Mouse (Mus musculus) liver, postnatal 0 days (tissue): ENCODE measurements around the gene Lysmd1. TPM values are rescaled to one million over a fixed set of nuclear protein-coding genes. Genes with fewer than 3 reads are reported as not detected.

Experiments used
- ATAC-seq: fragments of 200-750 bp; cut with Nextera tagmentation; 2 replicates; pipeline ENCODE4 v1.8.0; 2017; ENCODE audit warnings: mild to moderate bottlenecking, moderate library complexity
- DNase-seq: peaks from one replicate; pipeline ENCODE4 v3.0.0-alpha.2; 2016
- H3K27ac ChIP-seq: fragments of 300-500 bp; sonication (generic); 2 replicates; pipeline ENCODE4 v1.5.1; 2014; ENCODE audit warnings: antibody characterized with exemption, moderate library complexity, mild to moderate bottlenecking, low read depth
- H3K27me3 ChIP-seq: fragments of 300-500 bp; sonication (generic); 2 replicates; pipeline ENCODE4 v1.6.1; 2014; ENCODE audit warnings: low read length, control low read depth, mixed read lengths; ENCODE audit not compliant: insufficient read depth
- H3K36me3 ChIP-seq: fragments of 300-500 bp; sonication (generic); replicated peaks from 2 replicates; pipeline ENCODE4 v1.6.1; 2014; ENCODE audit warnings: mild to moderate bottlenecking, control low read depth, low read length, moderate library complexity, mixed read lengths; ENCODE audit not compliant: insufficient read depth
- H3K4me1 ChIP-seq: fragments of 300-500 bp; sonication (generic); 2 replicates; pipeline ENCODE4 v1.6.1; 2014; ENCODE audit warnings: antibody characterized with exemption, mild to moderate bottlenecking, control low read depth; ENCODE audit not compliant: insufficient read depth
- H3K4me2 ChIP-seq: fragments of 300-500 bp; sonication (generic); 2 replicates; pipeline ENCODE4 v1.6.1; 2014; ENCODE audit warnings: low read depth, mild to moderate bottlenecking, low read length, moderate library complexity, mixed read lengths
- H3K4me3 ChIP-seq: fragments of 300-500 bp; sonication (generic); 2 replicates; pipeline ENCODE4 v1.5.1; 2014; ENCODE audit warnings: low read depth, low read length
- H3K9ac ChIP-seq: fragments of 300-500 bp; sonication (generic); replicated peaks from 2 replicates; pipeline ENCODE4 v1.6.1; 2014; ENCODE audit warnings: mild to moderate bottlenecking, moderate library complexity
- H3K9me3 ChIP-seq: fragments of 300-500 bp; sonication (generic); 2 replicates; pipeline ENCODE4 v1.6.1; 2016; ENCODE audit warnings: mild to moderate bottlenecking, control low read depth, low read length, mixed read lengths
- CTCF ChIP-seq: sonication (generic); IDR thresholded peaks from 2 replicates; pipeline ENCODE4 v1.5.1; 2016; ENCODE audit warnings: antibody characterized with exemption, low read depth
- EP300 ChIP-seq: IDR thresholded peaks from 2 replicates; pipeline ENCODE4 v1.6.1; 2016; ENCODE audit warnings: antibody characterized with exemption, low read depth, mild to moderate bottlenecking
- WGBS: fragments of 180-500 bp; shearing (Covaris S2); extraction: QIAGEN DNeasy Blood & Tissue Kit; methylation state at CpG from one replicate; pipeline ENCODE4 v1.1.7; 2014; ENCODE audit not compliant: insufficient replicate concordance; 5-methylcytosine and 5-hydroxymethylcytosine counted together
- polyA plus RNA-seq: library from polyadenylated mRNA; unstranded; fragments of >200 nt; fragmentation: Nextera tagmentation; extraction: Ambion mirVana; gene quantifications from 2 replicates; pipeline ENCODE4 v1.2.1, GENCODE M21; 2015

Gene Lysmd1
- polyA plus RNA-seq, 1 experiment from 2014 or later = 6.7 TPM

DNA sequence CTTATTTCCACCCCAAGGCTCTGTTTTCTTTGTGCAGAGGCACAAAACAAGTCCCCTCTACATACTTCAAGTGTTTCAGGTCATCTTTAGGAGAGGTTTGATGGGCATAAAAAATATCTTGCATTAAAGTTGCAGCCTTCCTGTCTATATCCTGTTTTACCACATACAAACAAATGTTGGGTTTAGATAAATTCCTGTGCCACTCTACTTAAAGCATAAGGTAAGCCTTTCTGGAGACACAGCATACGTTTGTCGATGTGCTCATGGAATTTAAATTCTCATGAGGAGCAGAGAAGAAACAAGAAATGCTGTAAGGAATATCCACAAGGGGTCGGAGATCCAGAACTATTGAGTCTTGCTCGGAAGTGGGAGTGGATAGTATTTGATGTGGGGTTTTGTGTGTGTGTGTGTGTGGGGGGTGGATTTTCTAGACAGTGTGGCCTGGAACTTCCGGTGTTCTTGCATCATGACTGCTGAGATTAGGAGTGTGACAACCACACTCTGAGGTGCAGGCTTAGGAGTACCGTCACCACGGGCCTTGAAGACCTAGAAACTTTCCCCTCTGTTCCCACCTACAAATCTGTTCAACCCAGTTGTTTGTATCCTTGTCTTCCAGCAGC lies 1.7 kb downstream of the Lysmd1 start:
- peak; percentile 34 for DNase-seq
- Histone ChIP-seq H3K9me3 (no peaks in the 10 kb centered on the region), H3K27ac (peak overlapping the region; percentile 49), H3K36me3 (peaks cover 20% of the 10 kb centered on the region; the same call in 1 of the 2 replicates), H3K4me3 (peak overlapping the region; percentile 52), H3K4me2 (peak overlapping the region; percentile 70), H3K4me1 (peaks cover 37% of the 10 kb centered on the region), H3K9ac (peak overlapping the region; percentile 51; the same call in 1 of the 2 replicates), H3K27me3 (no peaks in the 10 kb centered on the region)
- TF ChIP-seq EP300 (no peak), CTCF (no peak)
- ATAC-seq = no peak
- 35% methylated on average over 7 of the region's 7 CpGs for WGBS

DNA sequence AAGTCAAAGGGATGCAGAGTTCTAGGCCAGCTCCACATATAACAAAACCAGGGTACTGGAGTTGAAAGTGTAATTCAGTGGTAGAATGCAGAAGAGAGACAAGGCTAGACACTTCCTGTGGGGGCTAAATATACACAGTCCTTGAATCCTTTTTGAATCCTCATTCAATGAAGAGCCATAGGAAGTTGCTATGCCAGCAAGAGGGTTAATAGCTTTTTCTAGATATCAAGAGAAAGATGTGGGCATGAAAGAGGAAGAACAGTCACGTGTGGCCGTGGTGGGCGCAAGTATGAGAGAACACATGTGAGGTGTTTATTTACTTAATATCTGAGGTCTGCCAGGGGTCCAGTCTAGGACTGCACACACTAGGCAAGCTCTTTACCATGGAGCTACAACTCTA lies 2.4 kb downstream of the Lysmd1 start:
- Histone ChIP-seq H3K9me3 (no peaks in the 10 kb centered on the region), H3K9ac (no peak overlapping the region), H3K27ac (no peak overlapping the region), H3K27me3 (no peaks in the 10 kb centered on the region), H3K36me3 (peaks cover 22% of the 10 kb centered on the region; the same call in 1 of the 2 replicates), H3K4me2 (peak overlapping the region; percentile 70), H3K4me3 (no peak overlapping the region), H3K4me1 (peaks cover 37% of the 10 kb centered on the region)
- no peak for TF ChIP-seq CTCF
- DNase-seq (no peak), ATAC-seq (no peak)
- WGBS = 54% methylated on average over 3 of the region's 3 CpGs

DNA sequence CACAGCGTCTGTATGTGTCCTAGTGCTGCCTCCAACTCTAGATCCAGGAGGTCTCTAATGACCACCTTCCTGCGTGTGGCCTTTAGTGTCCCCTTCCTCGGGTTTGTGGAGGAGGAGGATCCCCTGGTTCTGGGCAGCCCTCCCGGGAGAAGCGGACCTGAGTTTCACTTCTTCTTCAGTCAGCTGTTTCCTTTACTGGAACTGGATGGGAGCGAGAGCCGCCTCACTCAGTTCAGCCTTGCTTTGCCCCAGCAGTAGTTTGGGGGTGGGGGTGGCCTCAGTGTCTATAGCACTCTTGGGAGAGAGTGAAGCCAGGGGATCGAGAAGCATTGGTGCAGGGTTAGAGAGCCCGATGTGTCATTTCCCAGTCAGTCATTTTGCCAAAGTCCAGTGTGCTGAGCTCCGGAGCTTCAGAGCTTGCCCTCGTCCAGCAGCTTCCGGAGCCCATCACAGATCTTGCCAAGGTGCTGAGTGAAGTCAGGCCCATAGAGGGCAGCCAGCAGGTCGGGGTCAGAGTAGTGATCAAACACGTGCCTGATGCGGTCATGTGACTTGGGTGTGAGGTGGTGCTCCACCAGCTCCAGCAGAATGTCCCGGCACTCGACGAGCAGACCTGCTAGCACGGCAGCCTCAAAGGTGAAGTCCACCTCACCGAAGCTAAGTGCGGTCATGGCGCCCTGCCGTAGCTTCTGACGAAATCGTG lies 5.8 kb downstream of the Lysmd1 start:
- peak overlapping the region; percentile 86 for H3K27ac ChIP-seq
- TF ChIP-seq EP300 (no peak), CTCF (peak; percentile 22; the same call in 1 of the 2 replicates)
- H3K4me1 ChIP-seq = peaks cover 37% of the 10 kb centered on the region
- H3K4me3 ChIP-seq = 0 out of 2 replicates have a peak overlapping the region, but pooled peaks have one; percentile 45
- H3K4me2 ChIP-seq = peak overlapping the region; percentile 60
- H3K9ac ChIP-seq = no peak overlapping the region; the same call in 1 of the 2 replicates
- ATAC-seq (peak; percentile 35), DNase-seq (peak; percentile 47)
- 54% methylated on average over 25 of the region's 25 CpGs for WGBS
- H3K27me3 ChIP-seq = no peaks in the 10 kb centered on the region
- no peaks in the 10 kb centered on the region for H3K9me3 ChIP-seq
- H3K36me3 ChIP-seq = peaks cover 16% of the 10 kb centered on the region; the same call in 1 of the 2 replicates

DNA sequence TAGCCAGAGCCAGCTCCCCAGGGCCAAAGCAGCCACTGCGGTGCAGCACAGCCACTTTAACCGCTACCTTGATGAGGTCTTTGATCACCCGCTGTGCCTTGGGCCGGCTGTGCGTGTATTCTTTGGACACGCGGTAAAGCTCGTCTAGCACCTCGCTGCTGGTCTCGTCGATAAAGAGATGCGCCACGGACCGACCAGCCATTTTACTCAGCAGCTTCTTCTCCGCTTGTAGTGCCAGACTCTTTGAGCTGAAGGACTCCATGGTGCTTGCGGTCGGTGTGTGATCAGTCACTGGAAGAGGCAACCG lies 6.4 kb downstream of the Lysmd1 start:
- Histone ChIP-seq H3K27ac (peak overlapping the region; percentile 86), H3K4me1 (peaks cover 33% of the 10 kb centered on the region), H3K9me3 (no peaks in the 10 kb centered on the region), H3K9ac (no peak overlapping the region), H3K4me2 (peak overlapping the region; percentile 60), H3K4me3 (peak overlapping the region; percentile 45; the same call in 1 of the 2 replicates), H3K36me3 (peaks cover 16% of the 10 kb centered on the region; the same call in 1 of the 2 replicates), H3K27me3 (no peaks in the 10 kb centered on the region)
- no peak for TF ChIP-seq CTCF
- ATAC-seq (no peak), DNase-seq (no peak)
- 71% methylated on average over 18 of the region's 18 CpGs for WGBS

- H3K9ac ChIP-seq = no peak overlapping the region; the same call in 1 of the 2 replicates
- H3K27me3 ChIP-seq = no peaks in the 10 kb centered on the region
- peaks cover 27% of the 10 kb centered on the region for H3K4me1 ChIP-seq
- no peaks in the 10 kb centered on the region for H3K9me3 ChIP-seq
- H3K4me2 ChIP-seq = peak overlapping the region; percentile 60
- 78% methylated on average over 6 of the region's 6 CpGs for WGBS
- peak overlapping the region; percentile 45 for H3K4me3 ChIP-seq
- DNase-seq (no peak), ATAC-seq (no peak)
- peak overlapping the region; percentile 86 for H3K27ac ChIP-seq
- peaks cover 16% of the 10 kb centered on the region; the same call in 1 of the 2 replicates for H3K36me3 ChIP-seq
- TF ChIP-seq EP300 (no peak), CTCF (no peak)
Observed at GRCm38 (mm10) chr3:95140795-95141194, 6.9 kb downstream of the Lysmd1 start.

DNA sequence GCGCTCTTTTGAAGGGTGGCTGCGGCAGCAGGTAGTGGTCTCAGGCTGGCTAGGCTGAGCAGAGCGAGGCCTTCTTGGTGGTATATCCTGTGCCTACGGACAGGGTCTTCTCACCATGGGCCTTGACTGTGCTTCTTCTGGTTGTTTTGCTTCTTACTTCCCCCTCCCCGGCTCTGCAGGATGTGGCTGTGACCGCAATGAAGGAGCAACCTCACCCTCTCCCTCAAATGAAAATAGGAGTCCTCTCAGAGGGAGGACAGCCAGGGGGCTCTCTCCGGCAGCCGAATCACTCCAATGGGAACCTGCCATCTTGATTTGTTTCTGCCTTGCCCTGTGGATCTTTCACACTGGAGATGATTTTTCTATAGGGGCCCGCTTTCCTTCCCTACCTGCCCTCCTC lies 7.6 kb downstream of the Lysmd1 start:
- H3K4me3 ChIP-seq = peak overlapping the region; percentile 45
- peaks cover 21% of the 10 kb centered on the region for H3K4me1 ChIP-seq
- no peaks in the 10 kb centered on the region for H3K9me3 ChIP-seq
- H3K36me3 ChIP-seq = peaks cover 16% of the 10 kb centered on the region; the same call in 1 of the 2 replicates
- peak; percentile 50 for DNase-seq
- peak overlapping the region; percentile 54 for H3K9ac ChIP-seq
- no peak for ATAC-seq
- no peak for TF ChIP-seq CTCF
- no peak for TF ChIP-seq EP300
- H3K27ac ChIP-seq = peak overlapping the region; percentile 86
- WGBS = 44% methylated on average over 9 of the region's 9 CpGs
- H3K27me3 ChIP-seq = no peaks in the 10 kb centered on the region
- H3K4me2 ChIP-seq = peak overlapping the region; percentile 60
